Mouse (Mus musculus) ovary, postnatal 14 days (tissue): ENCODE measurements at regions not wholly inside any gene's neighbourhood (a gene's known extent, or its start where the extent isn't known, plus 50 kb on each side); places are given as distances from the start of the nearest gene placed in this dataset.
A peak's percentile ranks its signal among the peaks of the same experiment; 100 is the strongest.

Experiments used
- DNase-seq: peaks from one replicate; pipeline ENCODE4 v3.0.0; 2022; ENCODE audit warnings: low spot score

- DNase-seq, result no peak
These were observed 52.0 kb downstream of the 4930426L09Rik start for GRCm38 (mm10) chr2:19049877-19050731.

- DNase-seq, result no peak
These were observed 57.4 kb downstream of the 4930426L09Rik start for GRCm38 (mm10) chr2:19055500-19055899.

- no peak for DNase-seq
These were observed 59.7 kb downstream of the 4930426L09Rik start for GRCm38 (mm10) chr2:19057859-19058258.

GRCm38 (mm10) chr2:19058765-19059164 is 60.6 kb downstream of the 4930426L09Rik start:
- DNase-seq, result no peak

GRCm38 (mm10) chr2:19059246-19059645 is 61.1 kb downstream of the 4930426L09Rik start:
- DNase-seq, result no peak

- DNase-seq, result no peak
These were observed 62.2 kb downstream of the 4930426L09Rik start for GRCm38 (mm10) chr2:19060218-19060915.

GRCm38 (mm10) chr2:19064560-19065362 is 66.6 kb downstream of the 4930426L09Rik start:
- peak; percentile 5 for DNase-seq

- DNase-seq, result no peak
These were observed 67.4 kb downstream of the 4930426L09Rik start for GRCm38 (mm10) chr2:19065511-19065910.

GRCm38 (mm10) chr2:19068161-19068560 is 70.0 kb downstream of the 4930426L09Rik start:
- no peak for DNase-seq

- DNase-seq, result no peak
These were observed 85.7 kb downstream of the 4930426L09Rik start for GRCm38 (mm10) chr2:19083816-19084215.

GRCm38 (mm10) chr2:19085105-19085504 is 87.0 kb downstream of the 4930426L09Rik start:
- DNase-seq, result no peak

GRCm38 (mm10) chr2:19086167-19086566 is 88.0 kb downstream of the 4930426L09Rik start:
- no peak for DNase-seq

GRCm38 (mm10) chr2:19086621-19087020 is 88.5 kb downstream of the 4930426L09Rik start:
- DNase-seq, result no peak

GRCm38 (mm10) chr2:19099384-19099783 is 99.7 kb upstream of the Armc3 start:
- no peak for DNase-seq

- no peak for DNase-seq
These were observed 90.3 kb upstream of the Armc3 start for GRCm38 (mm10) chr2:19108753-19109152.

GRCm38 (mm10) chr2:19119871-19120270 is 79.2 kb upstream of the Armc3 start:
- no peak for DNase-seq

- no peak for DNase-seq
These were observed 66.2 kb upstream of the Armc3 start for GRCm38 (mm10) chr2:19132864-19133263.

- no peak for DNase-seq
These were observed 56.5 kb upstream of the Armc3 start for GRCm38 (mm10) chr2:19142586-19142985.

- no peak for DNase-seq
These were observed 53.7 kb upstream of the Armc3 start for GRCm38 (mm10) chr2:19145412-19145811.

GRCm38 (mm10) chr2:19145881-19146280 is 53.2 kb upstream of the Armc3 start:
- no peak for DNase-seq

- DNase-seq, result no peak
These were observed 52.8 kb upstream of the Armc3 start for GRCm38 (mm10) chr2:19146289-19146688.

GRCm38 (mm10) chr2:19148812-19149211 is 50.3 kb upstream of the Armc3 start:
- DNase-seq, result no peak
